Mouse (Mus musculus): ENCODE measurements at regions not wholly inside any gene's neighbourhood (a gene's known extent, or its start where the extent isn't known, plus 50 kb on each side); places are given as distances from the start of the nearest gene placed in this dataset.
"Not testable (repeated sequence)": the region's sequence is repeated elsewhere in the genome, so short reads cannot be mapped to it uniquely, and the experiment has no call there.

- DNase-seq (ENCODE audit: extremely low spot score in 1 of 2, low spot score in 1 of 2), result no peak
These were observed 53.3 kb downstream of the Kif2b start for GRCm38 (mm10) chr11:91524019-91524418.

DNA sequence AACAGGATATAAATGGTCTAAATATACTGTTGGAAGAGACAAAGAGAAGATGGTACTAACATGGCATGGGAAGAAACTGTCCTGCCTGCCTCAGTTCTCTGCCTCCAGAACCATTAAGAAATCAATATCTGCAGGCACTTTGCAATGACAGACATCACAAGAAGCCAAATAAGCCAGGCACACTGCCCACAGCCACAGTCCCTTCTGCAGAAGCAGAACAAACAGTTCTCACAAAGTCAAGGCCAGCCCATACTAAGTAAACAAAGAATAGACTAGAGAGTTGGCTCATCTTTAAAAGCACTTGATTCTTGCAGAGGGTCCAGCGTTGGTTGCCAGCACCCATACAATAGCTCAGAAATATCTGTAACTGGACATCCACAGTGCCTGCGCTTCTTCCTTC is 98.1 kb downstream of the Kif2b start:
- no peak for DNase-seq (ENCODE audit: extremely low spot score in 1 of 2, low spot score in 1 of 2)

DNA sequence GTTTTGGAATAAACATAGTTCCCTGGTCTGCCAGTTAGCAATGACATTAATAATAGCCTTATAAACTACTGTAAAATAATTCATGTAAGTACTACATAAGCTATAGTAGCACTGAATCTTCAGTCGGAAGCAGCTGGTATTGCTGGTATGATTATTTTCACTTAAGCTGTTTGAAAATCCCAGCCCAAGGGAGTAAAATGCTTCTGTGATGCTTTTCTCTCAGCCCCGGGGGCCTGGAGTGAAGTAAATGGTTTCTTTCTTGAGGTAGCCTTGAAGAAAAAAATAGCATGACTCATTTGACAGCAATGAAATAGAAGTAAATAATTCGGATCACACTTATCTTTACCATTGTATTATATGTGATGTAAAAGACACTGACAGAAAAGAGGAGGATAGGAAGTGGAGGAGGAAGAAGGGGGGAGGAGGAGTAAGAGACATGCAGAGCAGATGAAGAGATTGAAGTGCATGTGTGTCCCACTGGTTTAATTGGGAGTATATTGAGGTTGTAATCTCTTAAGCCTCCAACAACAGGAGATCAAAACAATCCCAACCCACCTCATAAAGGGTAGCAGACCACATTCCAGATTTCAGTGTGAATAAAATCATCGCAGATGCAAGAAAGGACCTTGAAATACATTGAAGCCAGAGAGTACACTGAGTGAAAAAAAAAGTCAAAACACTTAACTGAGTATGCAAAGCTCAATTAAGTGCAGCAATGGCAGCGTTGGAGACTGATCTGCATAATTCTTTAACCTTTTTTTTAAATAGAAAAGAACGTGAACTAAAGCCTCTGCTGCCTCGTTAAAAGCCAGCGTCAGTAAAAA is 113.6 kb downstream of the Kif2b start:
- no peak for DNase-seq (ENCODE audit: extremely low spot score in 1 of 2, low spot score in 1 of 2)

DNA sequence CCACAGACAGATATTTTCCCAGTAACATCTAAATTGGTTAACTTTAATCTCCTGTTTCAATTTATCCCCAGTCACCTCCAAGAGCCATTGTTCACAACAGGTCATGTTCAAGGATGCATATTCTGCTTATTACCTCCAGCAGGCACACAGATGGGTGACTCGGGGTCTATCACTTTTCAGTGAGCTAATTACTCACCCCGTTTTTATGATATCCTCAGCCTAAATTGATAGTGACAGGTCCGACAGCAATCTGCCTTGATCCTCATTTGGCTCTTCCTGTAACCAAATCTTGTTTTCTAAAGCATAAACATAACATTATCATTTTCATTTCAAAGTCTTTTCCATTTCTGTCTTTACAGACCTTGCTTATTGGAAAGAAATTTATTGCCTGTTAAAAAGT is 115.4 kb downstream of the Kif2b start:
- no peak for DNase-seq (ENCODE audit: extremely low spot score in 1 of 2, low spot score in 1 of 2)

- peak; percentile 61 to 73 for DNase-seq (ENCODE audit: extremely low spot score in 1 of 2, low spot score in 1 of 2)
These were observed 135.0 kb downstream of the Kif2b start for GRCm38 (mm10) chr11:91442361-91442760.

DNA sequence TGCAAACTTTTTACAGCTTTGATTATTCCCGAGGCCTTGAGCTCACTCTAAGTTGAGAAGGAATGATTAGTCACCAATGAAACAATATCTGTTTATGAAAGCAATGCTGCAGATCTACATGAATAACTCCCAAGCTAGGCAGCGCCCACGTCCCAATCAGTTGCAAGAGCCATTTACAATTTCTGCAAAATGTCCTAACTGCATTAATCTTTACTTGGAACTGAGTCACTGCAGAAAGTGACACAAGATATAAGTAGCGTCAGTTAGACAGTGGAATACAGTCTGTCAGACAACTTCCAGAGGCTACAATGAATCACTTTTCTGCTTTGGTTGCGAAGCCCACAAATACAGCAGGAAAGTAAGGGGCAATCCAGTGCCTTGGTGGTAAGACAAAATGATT is 145.2 kb downstream of the Kif2b start:
- no peak for DNase-seq (ENCODE audit: extremely low spot score in 1 of 2, low spot score in 1 of 2)

DNA sequence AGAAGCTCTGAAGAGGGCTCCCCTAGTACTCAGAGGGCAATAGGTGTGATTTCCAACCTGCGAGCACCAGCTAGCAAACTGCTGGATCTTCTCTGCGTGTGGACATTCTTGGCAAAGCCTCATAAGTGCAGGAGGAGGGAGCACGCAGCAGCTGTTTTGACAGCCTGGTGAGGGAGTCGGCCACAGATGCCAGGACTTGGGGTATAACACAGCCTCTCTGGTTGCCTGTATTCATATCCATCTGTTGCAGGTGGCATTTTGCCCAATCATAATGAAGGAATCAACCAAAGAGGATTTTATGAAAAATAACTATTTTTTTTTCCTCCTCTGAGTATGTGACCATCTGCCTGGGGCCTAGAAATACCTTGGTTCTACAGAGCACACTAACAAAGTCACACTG is 150.6 kb downstream of the Kif2b start:
- DNase-seq (ENCODE audit: extremely low spot score in 1 of 2, low spot score in 1 of 2), result peak; percentile 74 to 86

DNA sequence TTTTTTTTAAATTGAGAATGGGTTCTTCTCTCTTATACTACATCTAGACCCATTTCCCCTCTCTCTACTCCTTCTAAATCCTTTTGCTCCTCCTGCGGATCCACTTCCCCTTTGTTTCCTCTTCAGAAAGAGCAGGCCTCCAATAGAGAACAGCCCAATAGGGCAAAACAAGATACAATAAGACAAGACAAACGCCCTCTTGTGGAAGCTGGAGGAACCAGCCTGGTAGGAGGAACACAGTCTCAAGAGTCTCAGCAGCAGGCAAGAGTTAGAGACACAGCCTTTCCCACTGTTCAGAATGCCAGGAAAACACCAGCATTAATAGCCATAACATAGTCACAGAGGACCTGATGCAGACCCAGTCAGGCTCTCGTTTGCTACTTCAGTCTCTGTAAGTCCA is 190.2 kb downstream of the Kif2b start:
- no peak for DNase-seq (ENCODE audit: extremely low spot score in 1 of 2, low spot score in 1 of 2)

DNA sequence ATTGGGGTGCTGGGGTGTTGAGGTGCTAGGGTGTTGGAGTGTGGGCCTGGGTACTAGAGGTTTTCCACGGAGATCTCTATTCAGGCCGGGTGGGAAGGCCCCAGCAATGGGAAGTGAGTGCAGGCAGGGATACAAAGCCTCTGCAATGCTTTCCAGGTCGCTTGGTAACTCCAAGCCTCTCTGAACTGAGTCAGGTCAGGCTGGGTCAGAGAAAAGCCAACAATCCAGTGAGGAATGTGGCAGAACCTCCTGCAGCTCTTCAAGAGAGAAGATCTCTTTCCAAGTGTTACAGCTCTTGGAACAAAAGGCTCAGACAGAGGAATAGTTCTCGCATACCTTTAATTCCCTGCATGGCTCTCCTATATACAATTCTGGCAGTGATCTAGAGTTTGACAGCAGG is 220.3 kb downstream of the Kif2b start:
- no peak for DNase-seq (ENCODE audit: extremely low spot score in 1 of 2, low spot score in 1 of 2)

DNA sequence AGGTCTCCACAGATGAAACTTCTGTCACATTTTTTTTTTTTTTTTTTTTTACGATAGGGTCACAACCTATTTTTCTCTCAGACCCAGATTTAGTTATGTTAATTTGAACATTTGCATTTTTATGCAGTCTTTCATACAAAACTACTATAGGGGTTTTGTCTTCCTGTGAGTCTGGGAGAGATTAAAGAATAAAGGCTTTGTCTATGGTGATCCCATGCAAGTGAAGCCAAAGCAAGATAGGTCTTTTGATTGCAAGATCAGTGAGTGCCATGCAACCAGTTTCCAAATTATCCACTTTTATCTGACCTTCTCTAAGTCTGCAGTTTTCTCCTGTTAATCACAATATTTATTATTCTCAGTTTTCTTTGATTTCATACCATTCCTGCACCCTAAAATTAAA is 234.7 kb downstream of the Kif2b start:
- DNase-seq (ENCODE audit: extremely low spot score in 1 of 2, low spot score in 1 of 2), result no peak

- peak in 1 of 2 experiments; percentile 3 for DNase-seq (ENCODE audit: extremely low spot score in 1 of 2, low spot score in 1 of 2)
These were observed 244.3 kb downstream of the Kif2b start for GRCm38 (mm10) chr11:91333056-91333455.

DNA sequence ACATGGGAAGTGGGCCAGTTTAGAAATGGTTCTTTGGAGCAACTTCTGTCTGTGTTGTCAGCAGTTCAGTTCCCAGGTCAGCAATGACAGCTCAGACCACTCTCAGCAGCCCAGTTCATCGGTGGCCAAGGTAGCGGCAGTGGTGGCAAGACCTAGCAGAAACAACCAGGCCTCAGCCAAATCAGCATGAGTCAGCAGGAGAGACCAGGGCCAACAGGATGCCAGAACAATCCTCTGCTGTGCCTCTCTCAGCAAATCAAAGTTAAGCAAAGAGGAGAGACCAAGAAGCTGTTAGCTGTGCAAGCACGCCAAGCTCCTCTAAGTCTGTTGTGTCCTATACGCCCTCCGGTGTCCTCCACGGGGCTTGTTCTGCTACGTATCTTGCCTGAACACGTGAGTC is 249.8 kb downstream of the Kif2b start:
- no peak for DNase-seq (ENCODE audit: extremely low spot score in 1 of 2, low spot score in 1 of 2)

DNA sequence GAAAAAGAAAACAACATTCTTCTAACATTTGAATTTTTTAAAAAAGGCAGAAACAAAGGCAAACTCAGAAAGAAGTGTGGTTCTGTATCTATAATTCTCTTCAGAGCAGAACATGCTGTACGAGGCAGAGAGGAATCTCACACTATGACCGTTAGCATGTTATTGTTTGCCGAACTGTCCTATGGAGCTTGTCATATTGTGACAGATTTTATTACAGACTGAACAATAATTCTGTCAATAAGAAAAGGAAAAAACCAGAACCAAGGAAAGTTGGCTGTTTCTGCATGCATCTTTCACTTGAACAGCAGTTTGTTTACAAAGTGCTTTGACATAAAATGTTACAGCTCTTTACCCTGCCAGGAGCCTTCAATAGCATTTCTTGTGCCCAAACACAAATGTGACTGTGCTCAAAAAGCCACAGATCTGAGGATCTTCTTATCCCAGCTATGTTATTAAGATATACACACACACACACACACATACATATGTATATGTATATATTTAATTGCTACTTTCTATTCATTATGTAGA is 267.1 kb downstream of the Kif2b start:
- no peak for DNase-seq (ENCODE audit: extremely low spot score in 1 of 2, low spot score in 1 of 2)

DNA sequence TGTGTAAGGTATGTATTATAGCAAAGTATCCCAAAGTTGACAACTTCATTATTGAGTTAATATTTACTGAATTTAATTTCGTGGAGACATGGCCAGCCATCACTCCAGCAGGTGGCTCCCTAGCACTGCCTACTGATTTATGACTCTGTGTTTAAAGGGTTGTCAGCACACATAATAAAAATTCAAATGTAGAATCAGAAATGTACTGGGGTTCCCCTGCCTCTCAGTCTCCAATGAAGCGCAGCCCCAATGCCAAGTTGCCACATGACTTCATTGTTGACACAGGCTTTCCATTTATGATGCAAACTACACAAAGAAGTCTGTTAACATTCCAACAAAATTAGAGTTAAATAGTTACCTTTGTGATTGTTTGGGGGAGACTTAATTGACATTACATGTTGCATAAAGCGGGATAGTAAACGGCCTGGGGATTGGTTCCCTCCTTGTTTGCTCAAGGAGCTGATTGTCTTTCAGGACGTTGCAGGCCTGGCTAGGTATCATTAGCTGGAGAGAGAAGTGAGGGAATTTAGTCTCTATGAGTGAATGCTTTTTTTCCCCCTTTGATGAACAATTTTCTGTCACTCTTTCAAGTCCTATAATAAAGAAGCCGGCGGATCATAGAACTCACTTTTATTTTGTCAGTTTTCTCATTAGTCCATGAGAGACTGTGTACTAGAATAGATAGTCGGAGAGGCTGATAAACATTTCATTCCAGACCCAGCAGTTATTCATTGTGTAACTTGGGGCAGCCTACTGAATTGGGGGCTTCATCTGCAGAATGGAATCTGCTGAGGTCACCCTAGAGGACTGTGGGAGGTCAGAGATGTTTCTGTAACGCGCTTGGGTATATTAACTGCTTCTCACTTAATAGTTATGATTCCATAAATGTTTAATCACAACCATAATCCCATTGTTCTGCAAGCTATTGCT is 287.9 kb downstream of the Kif2b start:
- DNase-seq (ENCODE audit: extremely low spot score in 1 of 2, low spot score in 1 of 2), result peak in 1 of 2 experiments; percentile 74

DNA sequence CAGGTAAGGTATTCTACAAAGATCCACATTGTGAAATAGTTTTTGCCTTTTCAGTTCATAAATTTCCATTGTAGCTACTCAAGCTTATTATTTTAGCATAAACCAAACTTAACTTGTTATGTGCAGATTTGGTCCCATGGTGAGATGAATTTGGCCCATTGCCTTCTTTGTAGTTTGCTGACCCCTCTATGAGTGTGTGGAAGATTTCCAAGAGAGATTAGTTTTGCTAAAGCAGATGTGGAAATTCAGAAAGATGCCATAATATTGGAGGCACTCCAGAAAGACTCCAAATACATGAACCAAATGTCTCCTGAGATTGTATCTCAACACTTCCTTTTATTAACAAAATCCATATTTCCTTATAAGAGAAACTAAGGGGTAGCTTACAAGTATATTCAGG is 291.0 kb downstream of the Kif2b start:
- no peak for DNase-seq (ENCODE audit: extremely low spot score in 1 of 2, low spot score in 1 of 2)

DNA sequence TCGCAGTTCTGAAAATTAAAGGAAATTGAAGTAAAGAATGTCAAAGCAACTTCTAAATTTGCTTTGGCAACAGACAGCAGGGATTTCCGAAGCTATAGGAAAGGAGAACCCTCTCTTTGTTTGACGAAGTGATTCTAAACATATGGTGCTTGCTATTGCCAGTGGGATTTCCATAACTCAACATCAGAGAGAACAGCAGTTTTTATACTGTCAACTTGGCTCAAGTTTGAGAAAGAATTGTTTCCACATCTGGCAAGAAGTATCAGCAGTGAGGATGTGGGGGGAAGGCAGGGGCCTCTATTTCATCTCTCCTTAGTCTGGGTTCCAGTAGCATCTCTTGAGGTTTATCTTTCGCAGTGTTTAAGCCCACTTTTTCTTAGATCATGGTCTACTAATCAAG is 315.1 kb downstream of the Kif2b start:
- peak in 1 of 2 experiments; percentile 9 for DNase-seq (ENCODE audit: extremely low spot score in 1 of 2, low spot score in 1 of 2)

- DNase-seq (ENCODE audit: extremely low spot score in 1 of 2, low spot score in 1 of 2), result not testable (repeated sequence)
These were observed 335.3 kb downstream of the Kif2b start for GRCm38 (mm10) chr11:91242061-91242460.

GRCm38 (mm10) chr11:91216158-91216557 is 361.2 kb downstream of the Kif2b start:
- DNase-seq (ENCODE audit: extremely low spot score in 1 of 2, low spot score in 1 of 2), result no peak

DNA sequence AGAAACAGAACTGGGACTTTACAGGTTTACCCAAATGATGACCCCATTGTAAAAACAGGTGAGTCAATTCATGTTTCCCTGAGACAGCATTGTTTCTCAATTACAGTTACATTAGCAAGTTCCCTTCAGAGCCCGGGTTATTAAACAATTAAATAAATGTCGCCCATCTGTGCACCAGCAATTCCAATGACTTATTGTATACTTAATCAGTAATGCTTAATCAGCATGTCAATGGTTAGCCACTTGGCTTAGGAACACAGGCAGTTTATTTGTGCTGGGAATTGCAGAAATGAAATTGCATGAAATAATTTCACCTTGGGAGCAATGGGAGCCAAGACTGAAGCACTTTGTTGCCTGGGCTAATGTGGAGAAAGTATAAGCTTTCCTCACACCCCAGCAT is 364.3 kb downstream of the Kif2b start:
- DNase-seq (ENCODE audit: extremely low spot score in 1 of 2, low spot score in 1 of 2), result no peak

DNA sequence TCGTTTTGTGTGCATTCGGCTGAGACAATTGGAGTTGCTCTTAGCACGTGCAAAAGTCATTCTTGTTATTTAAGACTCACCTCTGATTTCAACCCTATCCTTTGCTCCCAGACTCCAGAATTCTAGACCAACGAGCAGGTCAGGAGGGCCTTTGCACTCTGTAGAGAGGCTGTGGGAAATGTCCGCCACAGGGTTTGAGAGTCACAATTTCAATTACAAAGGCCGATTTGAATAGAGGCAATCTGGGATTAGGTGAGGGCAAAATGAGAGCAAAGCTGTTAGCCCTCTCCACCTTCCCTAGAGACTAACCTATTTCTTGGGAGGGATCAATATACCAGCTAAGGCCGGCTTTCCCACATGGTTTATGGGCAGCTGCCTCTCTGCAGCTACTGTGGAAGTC is 370.9 kb downstream of the Kif2b start:
- DNase-seq (ENCODE audit: extremely low spot score in 1 of 2, low spot score in 1 of 2), result no peak

DNA sequence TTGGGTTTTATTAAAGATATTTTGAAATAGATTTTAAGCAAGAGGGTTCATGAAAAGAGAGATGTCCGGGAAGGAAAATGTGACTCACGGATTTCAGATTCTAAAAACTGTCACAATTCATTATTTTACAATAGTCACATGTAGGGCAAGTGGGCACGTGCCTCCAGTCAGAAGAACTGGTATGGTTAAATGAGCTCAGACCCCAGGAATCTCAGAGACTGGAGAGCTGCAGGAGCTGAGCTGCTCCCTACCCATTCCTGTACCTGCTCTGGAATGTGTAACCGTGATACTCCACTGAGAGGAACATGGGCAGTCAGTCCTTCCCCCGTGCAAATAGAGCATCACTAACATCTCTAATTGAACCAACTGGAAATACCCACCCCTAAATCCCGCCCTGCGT is 372.9 kb downstream of the Kif2b start:
- DNase-seq (ENCODE audit: extremely low spot score in 1 of 2, low spot score in 1 of 2), result no peak
